Mouse (Mus musculus) C2C12 (cell line): ENCODE results near the gene Gm20518. TPM values are rescaled to one million over a fixed set of nuclear protein-coding genes. Genes with fewer than 3 reads are reported as not detected.

Experiments used
- H3K27me3 ChIP-seq: one replicate; pipeline ENCODE4 v1.6.1; 2011; ENCODE audit not compliant: control insufficient read depth, insufficient read depth, insufficient read length
- H3K36me3 ChIP-seq: one replicate; pipeline ENCODE4 v1.6.1; 2011; ENCODE audit not compliant: control insufficient read depth, insufficient read depth
- H3K4me3 ChIP-seq: one replicate; pipeline ENCODE4 v1.5.1; 2011; ENCODE audit warnings: mild to moderate bottlenecking, control low read depth; ENCODE audit not compliant: poor library complexity, insufficient read depth, severe bottlenecking
- H3K79me2 ChIP-seq: one replicate; pipeline ENCODE4 v1.6.1; 2011; ENCODE audit not compliant: control insufficient read depth, insufficient read depth
- H3K79me3 ChIP-seq: one replicate; pipeline ENCODE4 v1.6.1; 2011; ENCODE audit warnings: low read depth, control low read depth
- H3ac ChIP-seq: one replicate; pipeline ENCODE3; 2011; ENCODE audit warnings: low read depth; ENCODE audit not compliant: control insufficient read depth, insufficient read length
- CTCF ChIP-seq: IDR thresholded peaks from one replicate; pipeline ENCODE4 v1.5.1; 2011; ENCODE audit not compliant: control insufficient read depth, insufficient read depth, insufficient read length
- MAX ChIP-seq: IDR thresholded peaks from one replicate; pipeline ENCODE4 v1.6.1; 2011; ENCODE audit warnings: mild to moderate bottlenecking, control low read depth
- MYOD1 ChIP-seq: IDR thresholded peaks from one replicate; pipeline ENCODE4 v1.6.1; 2011; ENCODE audit warnings: low read depth; ENCODE audit not compliant: control insufficient read depth, insufficient read length
- MYOG ChIP-seq: IDR thresholded peaks from one replicate; pipeline ENCODE4 v1.6.1; 2011; ENCODE audit not compliant: control insufficient read depth, insufficient read length; ENCODE audit errors: extremely low read depth
- polyA plus RNA-seq: library from polyadenylated mRNA; unstranded; fragments of >200 nt; fragmentation: generic; extraction: Trizol; gene quantifications from one replicate; pipeline ENCODE4 v1.2.1, GENCODE M21; 2012; ENCODE audit warnings: missing spikeins

Gene Gm20518
- polyA plus RNA-seq, 1 experiment, result 0.06 TPM

DNA sequence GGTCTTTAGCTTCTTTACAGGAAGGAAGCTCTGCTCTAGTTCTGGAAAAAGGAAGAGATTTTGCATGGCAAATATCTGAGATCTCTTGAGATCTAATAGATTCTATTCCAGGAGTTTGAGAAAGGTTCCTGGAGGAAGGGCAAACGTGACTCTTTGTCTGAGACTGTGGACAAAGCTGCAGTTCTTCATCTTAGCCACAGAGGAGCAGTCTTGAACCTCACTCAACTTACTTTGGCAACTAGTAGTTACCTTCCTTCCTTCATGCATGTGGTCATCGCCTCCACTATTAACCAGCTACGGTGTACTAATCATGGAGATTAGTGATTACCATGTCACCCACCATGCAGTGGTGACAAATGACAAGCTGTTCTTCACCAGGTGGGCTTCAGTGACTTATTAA is 106.1 kb downstream of the Gm20518 start:
- Histone ChIP-seq H3K79me2 (no peaks in the 10 kb centered on the region), H3K4me3 (no peak overlapping the region), H3ac (no peak overlapping the region), H3K79me3 (no peaks in the 10 kb centered on the region), H3K36me3 (peaks cover 18% of the 10 kb centered on the region), H3K27me3 (no peaks in the 10 kb centered on the region)
- TF ChIP-seq MAX, result no peak
- no peak for TF ChIP-seq MYOG
- TF ChIP-seq MYOD1, result no peak
- TF ChIP-seq CTCF, result no peak

Other genes with a start within 250 kb of the Gm20518 start
- 9.6 TPM for gene Ccdc74a, start 245.2 kb downstream of the Gm20518 start, polyA plus RNA-seq
- 45.9 TPM for gene Med15, start 158.8 kb downstream of the Gm20518 start, polyA plus RNA-seq
- 83.6 TPM for gene Klhl22, start 132.1 kb downstream of the Gm20518 start, polyA plus RNA-seq
- 38.5 TPM for gene Scarf2, start 94.4 kb downstream of the Gm20518 start, polyA plus RNA-seq
- not detected for gene B830017H08Rik, start 58.5 kb downstream of the Gm20518 start, polyA plus RNA-seq
- 0.66 TPM for gene Car15, start 53.3 kb downstream of the Gm20518 start, polyA plus RNA-seq
- 0.05 TPM for gene Tssk1, start 2.6 kb upstream of the Gm20518 start, polyA plus RNA-seq
- 41.9 TPM for gene Dgcr2, start 6.9 kb upstream of the Gm20518 start, polyA plus RNA-seq
- 0.05 TPM for gene Tssk2, start 7.0 kb upstream of the Gm20518 start, polyA plus RNA-seq
- 21.2 TPM for gene Ess2, start 19.7 kb upstream of the Gm20518 start, polyA plus RNA-seq
- gene Gsc2, start 23.4 kb upstream of the Gm20518 start, polyA plus RNA-seq, result not detected
- 57.3 TPM for gene Slc25a1, start 36.5 kb upstream of the Gm20518 start, polyA plus RNA-seq
- gene Vpreb2, start 88.8 kb upstream of the Gm20518 start, polyA plus RNA-seq, result not detected
- gene Dgcr6, start 161.2 kb upstream of the Gm20518 start, polyA plus RNA-seq, result 71.1 TPM
- 7.3 TPM for gene Prodh, start 198.5 kb upstream of the Gm20518 start, polyA plus RNA-seq
- gene Rtn4r, start 236.0 kb upstream of the Gm20518 start, polyA plus RNA-seq, result 0.11 TPM